Mouse (Mus musculus) kidney, adult 11 months (tissue): ENCODE results near the gene Gm28047.

Experiments used
- DNase-seq: peaks from one replicate; pipeline ENCODE4 v3.0.0; 2022

The Gm28047 gene

GRCm38 (mm10) chr15:102512471-102512870, 112.4 kb downstream of the Gm28047 start:
- no peak for DNase-seq

- no peak for DNase-seq
Observed at GRCm38 (mm10) chr15:102512010-102512409, 112.9 kb downstream of the Gm28047 start.

DNA sequence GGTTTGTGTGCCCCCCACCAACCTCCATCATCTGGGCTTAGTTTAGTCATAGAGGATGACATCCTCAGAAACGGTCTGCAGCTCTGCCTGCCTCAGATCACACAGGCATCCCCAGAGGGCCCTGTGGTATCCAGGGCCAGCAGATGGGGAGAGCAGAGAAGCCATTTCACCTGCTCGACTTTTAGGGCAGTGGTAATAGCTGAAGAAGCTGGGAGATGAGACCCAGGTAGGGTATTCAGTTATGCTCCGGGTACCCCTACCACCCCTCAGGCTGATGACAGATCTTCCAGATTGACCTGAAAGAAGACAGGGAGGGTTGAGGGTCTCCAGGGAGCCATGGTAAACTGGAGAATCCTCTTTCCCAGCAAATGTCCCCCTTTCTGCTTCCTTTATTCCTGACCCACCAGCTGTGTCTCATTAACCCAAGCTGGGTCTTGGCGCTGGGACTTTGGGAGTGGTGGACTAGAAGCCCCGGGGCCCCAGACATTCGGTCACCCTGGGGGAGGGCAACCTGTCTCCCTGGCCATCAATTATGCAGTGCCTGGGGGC, 113.5 kb downstream of the Gm28047 start:
- no peak for DNase-seq

GRCm38 (mm10) chr15:102510590-102511284, 114.1 kb downstream of the Gm28047 start:
- peak; percentile 86 for DNase-seq

GRCm38 (mm10) chr15:102510110-102510509, 114.8 kb downstream of the Gm28047 start:
- no peak for DNase-seq

GRCm38 (mm10) chr15:102508336-102508735, 116.5 kb downstream of the Gm28047 start:
- no peak for DNase-seq

DNA sequence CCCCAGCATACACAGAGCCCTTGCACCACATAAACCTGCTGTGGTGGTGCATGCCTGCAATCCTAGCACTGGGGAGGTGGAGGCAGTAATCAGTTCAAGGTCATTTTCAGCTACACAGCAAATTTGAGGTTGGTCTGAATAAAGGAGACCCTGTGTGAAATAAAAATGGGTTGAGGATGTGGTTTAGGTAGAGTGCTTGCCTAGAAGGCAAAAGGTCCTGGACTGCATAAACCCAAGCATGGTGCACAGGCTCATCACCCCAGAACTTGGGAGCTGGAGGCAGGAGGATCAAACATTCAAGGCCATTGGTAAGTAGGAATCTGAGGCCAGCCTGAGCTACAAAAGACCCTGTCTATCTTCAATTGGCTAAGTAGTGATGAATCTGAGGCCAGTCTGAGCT, 117.3 kb downstream of the Gm28047 start:
- DNase-seq = no peak

DNA sequence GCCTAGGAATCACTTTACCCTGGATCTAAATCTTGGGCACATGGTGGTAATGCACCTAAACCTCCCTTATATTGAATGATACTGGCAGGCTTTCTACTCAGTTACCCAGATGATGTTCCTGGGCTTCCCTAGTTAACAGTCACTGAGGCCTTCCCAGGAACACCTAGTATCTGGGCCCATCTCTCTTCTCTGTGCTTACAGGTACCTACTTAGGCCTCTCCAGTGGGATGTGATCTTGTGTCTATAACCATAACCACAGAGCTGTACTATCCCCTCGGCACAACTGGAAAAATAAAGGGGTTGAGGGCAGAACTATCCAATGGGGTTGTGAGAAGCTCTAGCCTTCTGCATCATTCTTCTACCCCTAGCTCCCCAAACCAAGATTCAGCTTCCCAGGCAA, 118.0 kb downstream of the Gm28047 start:
- DNase-seq = no peak

- DNase-seq = no peak
Observed at GRCm38 (mm10) chr15:102506464-102506830, 118.4 kb downstream of the Gm28047 start.

DNA sequence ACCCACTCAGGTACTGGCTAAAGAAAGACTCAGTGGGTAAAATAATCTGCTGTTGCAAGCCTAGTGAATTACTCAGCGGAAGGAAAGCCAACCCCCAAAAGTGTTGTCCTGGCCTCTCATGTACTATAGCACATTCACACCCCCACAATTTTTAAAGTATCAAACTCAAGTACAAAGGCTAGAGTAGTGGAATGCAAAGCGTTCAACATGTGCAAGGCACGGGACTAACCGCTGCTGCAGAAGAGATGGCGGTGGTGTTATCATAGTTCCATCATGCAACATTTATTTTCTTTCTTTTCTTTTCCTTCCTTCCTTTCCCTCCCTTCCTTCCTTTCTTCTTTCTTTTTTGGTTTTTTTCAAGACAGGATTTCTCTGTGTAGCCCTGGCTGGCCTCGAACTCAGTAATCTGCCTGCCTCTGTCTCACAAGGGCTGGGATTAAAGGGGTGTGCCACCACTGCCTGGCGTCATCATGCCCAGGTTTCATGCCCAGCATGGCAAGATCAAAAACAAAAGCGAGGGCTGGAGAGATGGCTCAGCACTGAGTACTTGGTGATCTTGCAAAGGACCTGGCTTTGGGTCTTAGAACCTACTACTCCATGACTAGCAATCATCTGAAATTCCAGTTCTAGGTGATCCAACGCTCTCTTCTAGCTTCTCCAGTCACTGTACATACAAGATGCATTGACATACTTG, 119.0 kb downstream of the Gm28047 start:
- no peak for DNase-seq

DNA sequence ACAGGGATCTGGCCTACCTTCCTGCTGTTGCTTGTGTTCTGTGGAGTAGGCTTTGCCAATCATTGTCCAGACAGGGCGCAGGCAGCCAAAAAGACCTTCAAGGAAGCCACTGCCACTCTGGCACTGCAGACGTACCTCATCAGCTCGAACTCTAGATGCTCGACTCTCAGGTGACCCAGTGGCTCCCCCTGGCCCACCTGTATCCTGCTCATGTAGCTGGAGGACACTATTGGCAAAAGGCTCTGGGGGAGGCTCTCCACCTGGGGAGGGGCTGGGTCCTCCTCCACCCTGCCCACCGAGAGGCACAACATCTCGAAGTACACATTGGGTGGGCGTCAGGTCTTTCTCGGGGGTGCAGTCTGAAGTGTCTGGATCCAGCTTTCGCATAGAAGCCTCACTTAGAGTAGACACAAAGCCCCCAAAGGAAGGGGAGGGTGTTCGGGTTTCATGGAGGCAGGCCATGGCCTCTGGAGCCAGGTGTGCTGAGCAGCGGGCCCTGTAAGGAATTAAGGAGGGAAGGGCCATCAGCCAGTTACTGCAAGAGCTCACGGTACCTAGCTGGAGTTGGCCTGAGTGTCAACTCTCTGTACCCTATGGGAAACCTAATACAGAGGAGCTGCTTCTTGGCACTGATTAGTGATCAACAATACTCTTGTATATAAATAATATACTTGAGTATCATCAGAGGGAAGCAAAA, 119.6 kb downstream of the Gm28047 start:
- no peak for DNase-seq

- DNase-seq = no peak
Observed at GRCm38 (mm10) chr15:102503924-102504782, 120.7 kb downstream of the Gm28047 start.

- no peak for DNase-seq
Observed at GRCm38 (mm10) chr15:102503447-102503846, 121.4 kb downstream of the Gm28047 start, which contains the start of gene Gm10337. TSS of gene Gm10337 (plus strand) at chr15:102503722.

GRCm38 (mm10) chr15:102502254-102502840, 122.5 kb downstream of the Gm28047 start:
- no peak for DNase-seq

- no peak for DNase-seq
Observed at GRCm38 (mm10) chr15:102501084-102501814, 123.6 kb downstream of the Gm28047 start.

DNA sequence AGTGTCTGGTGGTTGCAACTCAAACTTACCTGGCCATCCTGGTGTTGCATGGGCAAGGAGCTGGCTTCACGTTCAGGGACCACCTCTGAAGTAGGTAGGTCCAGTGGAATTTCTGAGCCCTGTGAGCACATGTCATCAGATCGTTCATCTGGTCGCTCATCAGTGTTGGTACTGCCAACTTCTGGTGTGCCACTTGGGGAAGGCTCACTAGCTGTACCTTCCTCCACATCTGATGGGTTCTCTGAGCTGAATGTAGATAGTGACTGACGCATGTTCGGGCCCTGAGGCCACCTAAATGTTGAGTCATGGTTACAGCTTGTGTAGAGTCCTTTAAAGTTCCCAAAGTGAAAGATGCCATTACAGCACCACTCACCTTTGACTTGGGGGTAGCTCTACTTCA, 124.4 kb downstream of the Gm28047 start:
- DNase-seq = no peak

DNA sequence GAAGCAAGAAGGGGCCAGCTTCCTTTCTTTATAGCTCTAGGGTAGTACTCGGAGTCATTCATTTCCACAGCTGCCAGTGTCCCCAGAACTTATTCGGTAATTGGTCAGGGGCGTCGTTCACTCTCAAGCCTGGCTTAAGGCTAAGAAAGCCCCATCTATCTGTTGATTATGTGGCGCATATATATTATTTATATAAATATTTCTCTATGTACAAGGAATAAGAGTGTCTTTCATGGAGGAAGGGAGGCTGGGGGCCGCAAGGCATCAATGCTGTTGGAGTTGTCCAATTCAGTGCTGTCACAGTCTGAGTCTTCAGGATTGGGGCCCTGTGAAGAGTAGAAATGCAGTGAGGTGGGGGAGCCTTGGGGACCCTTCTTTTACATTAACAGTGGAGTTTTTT, 125.0 kb downstream of the Gm28047 start:
- no peak for DNase-seq

- DNase-seq = no peak
Observed at GRCm38 (mm10) chr15:102499370-102499769, 125.5 kb downstream of the Gm28047 start.

DNA sequence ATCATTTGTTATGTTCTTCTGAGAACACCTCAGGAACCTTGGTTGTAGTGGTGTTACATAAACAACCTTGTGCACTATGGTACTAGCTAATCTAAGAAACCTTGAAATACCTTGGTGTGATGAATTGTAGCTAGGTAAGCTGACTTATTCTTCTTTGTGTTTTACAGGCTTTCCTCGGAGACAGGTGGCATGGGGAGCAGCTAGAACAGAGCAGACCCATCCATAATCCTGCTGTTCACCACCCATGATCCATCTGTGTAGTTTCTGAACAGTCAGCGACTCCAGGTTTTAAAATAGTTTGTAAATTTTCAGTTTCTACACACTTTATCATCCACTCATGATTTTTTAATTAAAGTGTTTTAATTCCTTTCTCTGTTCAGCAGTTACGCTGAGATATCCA, 126.5 kb downstream of the Gm28047 start:
- DNase-seq = no peak

GRCm38 (mm10) chr15:102487664-102488063, 137.2 kb downstream of the Gm28047 start:
- no peak for DNase-seq

DNA sequence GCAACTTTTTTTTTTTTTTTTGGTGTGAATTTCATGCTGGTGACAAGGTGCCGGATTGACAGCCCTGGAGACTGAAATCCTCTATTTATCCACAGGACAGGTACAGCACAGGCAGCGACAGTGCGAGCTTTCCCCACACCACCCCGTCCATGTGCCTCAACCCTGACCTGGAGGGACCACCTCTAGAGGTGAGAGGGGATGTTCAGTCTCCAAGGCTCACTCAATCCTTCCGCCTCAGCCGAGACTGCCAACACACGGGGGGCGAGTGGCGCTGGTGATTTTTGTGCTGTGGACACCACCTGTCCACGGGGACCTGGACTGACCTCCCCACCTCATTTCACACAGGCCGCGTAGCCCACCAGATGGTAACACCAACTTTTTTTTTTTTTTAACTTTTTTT, 139.0 kb downstream of the Gm28047 start:
- no peak for DNase-seq

DNA sequence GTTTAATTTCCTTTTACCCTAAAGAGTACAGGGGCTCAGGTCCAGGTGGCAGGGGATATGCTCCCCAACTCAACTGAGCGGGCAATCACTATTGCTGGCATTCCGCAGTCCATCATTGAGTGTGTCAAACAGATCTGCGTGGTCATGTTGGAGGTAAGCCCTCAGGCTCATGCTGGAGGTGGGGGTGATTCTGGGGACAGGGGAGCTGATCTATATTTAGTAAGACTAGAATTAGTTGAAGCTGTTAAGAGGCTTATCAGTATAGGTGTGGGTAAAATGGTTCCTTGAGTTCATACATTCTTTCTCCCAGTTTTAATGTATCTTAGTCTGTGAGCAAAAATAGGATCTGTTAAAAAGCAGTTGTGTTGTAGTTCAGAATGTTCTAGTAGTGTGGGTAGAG, 141.7 kb downstream of the Gm28047 start:
- DNase-seq = no peak
